Mouse (Mus musculus) left cerebral cortex, adult 11 months (tissue): Measurements from ENCODE around the gene Snx32.

Source experiments
- DNase-seq: peaks from one replicate; pipeline ENCODE4 v3.0.0; 2022; ENCODE audit warnings: low spot score

Snx32 gene

GRCm38 (mm10) chr19:5510031-5511026, at the start of gene Snx32:
TSS of gene Snx32 (minus strand) at chr19:5510538.
- peak; percentile 99 for DNase-seq

GRCm38 (mm10) chr19:5559631-5560456, 49.5 kb upstream of the Snx32 start:
- DNase-seq = no peak

GRCm38 (mm10) chr19:5559229-5559628, 48.9 kb upstream of the Snx32 start:
- DNase-seq = no peak

GRCm38 (mm10) chr19:5558770-5559169, 48.4 kb upstream of the Snx32 start:
- DNase-seq = no peak

GRCm38 (mm10) chr19:5558169-5558568, 47.8 kb upstream of the Snx32 start:
- no peak for DNase-seq

GRCm38 (mm10) chr19:5554212-5554611, 43.9 kb upstream of the Snx32 start:
- DNase-seq = no peak

GRCm38 (mm10) chr19:5553802-5554201, 43.5 kb upstream of the Snx32 start:
- DNase-seq = no peak

GRCm38 (mm10) chr19:5547471-5548056, 37.2 kb upstream of the Snx32 start:
- no peak for DNase-seq

GRCm38 (mm10) chr19:5544031-5544430, 33.7 kb upstream of the Snx32 start:
- DNase-seq = no peak

GRCm38 (mm10) chr19:5543362-5543761, 33.0 kb upstream of the Snx32 start:
- no peak for DNase-seq

GRCm38 (mm10) chr19:5538786-5539185, 28.4 kb upstream of the Snx32 start:
- no peak for DNase-seq

- no peak for DNase-seq
Observed at GRCm38 (mm10) chr19:5532520-5532919, 22.2 kb upstream of the Snx32 start.

GRCm38 (mm10) chr19:5530138-5530524, 19.8 kb upstream of the Snx32 start:
- no peak for DNase-seq

- DNase-seq = peak; percentile 80
Observed at GRCm38 (mm10) chr19:5529325-5530137, 19.2 kb upstream of the Snx32 start.

GRCm38 (mm10) chr19:5525204-5525603, 14.9 kb upstream of the Snx32 start:
- DNase-seq = no peak

- no peak for DNase-seq
Observed at GRCm38 (mm10) chr19:5518721-5519120, 8.4 kb upstream of the Snx32 start.

- DNase-seq = no peak
Observed at GRCm38 (mm10) chr19:5516906-5517505, 6.7 kb upstream of the Snx32 start.

- no peak for DNase-seq
Observed at GRCm38 (mm10) chr19:5515840-5516777, 5.8 kb upstream of the Snx32 start.

- DNase-seq = no peak
Observed at GRCm38 (mm10) chr19:5513005-5513349, 2.6 kb upstream of the Snx32 start.
